Mouse (Mus musculus): ENCODE results near the gene Abhd12. TPM values are rescaled to one million over a fixed set of nuclear protein-coding genes. Genes with fewer than 3 reads are reported as not detected.

The Abhd12 gene
- polyA plus RNA-seq, 1 experiment from 2014 or later, result 89.8 TPM

DNA sequence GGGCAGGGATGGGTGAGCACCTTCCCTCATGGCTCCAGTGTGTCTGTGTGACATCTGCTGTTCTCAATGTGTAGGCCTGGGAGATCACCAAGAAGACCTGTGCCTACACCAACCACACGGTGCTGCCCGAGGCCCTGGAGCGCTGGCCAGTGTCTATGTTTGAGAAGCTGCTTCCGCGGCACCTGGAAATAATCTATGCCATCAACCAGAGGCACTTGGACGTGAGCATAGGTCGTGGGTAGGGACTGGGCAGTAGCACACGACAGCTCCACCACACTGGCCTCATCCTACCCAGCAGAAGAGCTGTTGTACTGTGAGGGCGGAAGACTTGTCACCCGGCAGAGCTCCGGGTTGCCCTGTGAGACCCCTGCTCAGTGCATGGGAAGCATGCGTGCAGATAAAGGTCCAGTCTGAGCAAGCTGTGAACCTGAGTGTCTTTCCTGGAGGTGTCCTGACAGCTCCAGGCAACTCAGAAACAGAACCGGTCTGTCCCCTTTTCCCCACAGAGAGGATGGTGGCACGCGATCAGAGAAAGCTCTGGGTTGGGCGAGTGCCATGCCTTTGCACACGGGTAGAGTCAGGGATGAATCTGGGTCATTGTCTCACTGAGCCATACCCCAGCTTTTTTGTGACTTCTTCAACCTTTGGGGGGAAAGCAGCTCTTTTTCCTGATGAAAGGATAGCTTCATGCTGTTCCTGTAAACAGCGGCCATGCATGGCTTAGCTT lies 87.7 kb downstream of the Abhd12 start:
- DNase-seq (ENCODE audit: low spot score), result no peak
- Histone ChIP-seq H3K4me3 (ENCODE audit: low read depth, low read length) (no peak overlapping the region), H3K9ac (ENCODE audit: low read length) (no peak overlapping the region), H3K27me3 (replicated peaks; ENCODE audit: control insufficient read depth, insufficient read depth, low read length) (no peaks in the 10 kb centered on the region), H3K4me2 (ENCODE audit: low read length) (no peak overlapping the region), H3K9me3 (replicated peaks; ENCODE audit: control insufficient read depth, low read length) (no peaks in the 10 kb centered on the region), H3K27ac (ENCODE audit: low read depth, low read length) (no peak overlapping the region), H3K36me3 (ENCODE audit: control insufficient read depth, insufficient read depth, low read length) (peaks cover 88% of the 10 kb centered on the region), H3K4me1 (ENCODE audit: control insufficient read depth, insufficient read depth, low read length) (no peaks in the 10 kb centered on the region)
- WGBS, result 94% methylated on average over 18 of the region's 18 CpGs
- ATAC-seq, result no peak

DNA sequence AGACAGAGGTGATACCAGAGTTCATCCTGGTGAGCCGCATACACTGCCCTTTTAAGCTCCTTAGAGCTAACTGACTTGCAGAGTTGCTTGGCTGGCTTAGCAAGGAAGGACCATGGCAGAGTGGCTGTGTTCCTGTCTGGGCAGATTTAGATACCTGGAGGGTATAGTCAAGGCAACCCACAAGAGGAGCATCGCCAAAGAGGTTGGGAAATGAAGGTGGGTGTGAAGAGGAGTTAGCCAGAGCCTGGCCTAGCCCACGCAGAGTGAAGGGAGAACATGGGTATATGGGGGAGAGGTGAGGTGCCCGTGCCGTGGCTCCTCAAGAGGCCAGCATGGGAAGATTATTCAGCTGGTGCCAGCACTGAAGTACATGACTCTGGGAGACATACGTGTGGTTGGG lies 91.7 kb downstream of the Abhd12 start:
- Histone ChIP-seq H3K4me3 (ENCODE audit: low read depth, low read length) (no peak overlapping the region), H3K9me3 (replicated peaks; ENCODE audit: control insufficient read depth, low read length) (no peaks in the 10 kb centered on the region), H3K4me2 (ENCODE audit: low read length) (no peak overlapping the region), H3K27me3 (replicated peaks; ENCODE audit: control insufficient read depth, insufficient read depth, low read length) (no peaks in the 10 kb centered on the region), H3K9ac (ENCODE audit: low read length) (no peak overlapping the region), H3K36me3 (ENCODE audit: control insufficient read depth, insufficient read depth, low read length) (peaks cover 94% of the 10 kb centered on the region), H3K27ac (ENCODE audit: low read depth, low read length) (no peak overlapping the region), H3K4me1 (ENCODE audit: control insufficient read depth, insufficient read depth, low read length) (no peaks in the 10 kb centered on the region)
- ATAC-seq, result no peak
- WGBS, result 90% methylated on average over 6 of the region's 6 CpGs
- no peak for DNase-seq (ENCODE audit: low spot score)

DNA sequence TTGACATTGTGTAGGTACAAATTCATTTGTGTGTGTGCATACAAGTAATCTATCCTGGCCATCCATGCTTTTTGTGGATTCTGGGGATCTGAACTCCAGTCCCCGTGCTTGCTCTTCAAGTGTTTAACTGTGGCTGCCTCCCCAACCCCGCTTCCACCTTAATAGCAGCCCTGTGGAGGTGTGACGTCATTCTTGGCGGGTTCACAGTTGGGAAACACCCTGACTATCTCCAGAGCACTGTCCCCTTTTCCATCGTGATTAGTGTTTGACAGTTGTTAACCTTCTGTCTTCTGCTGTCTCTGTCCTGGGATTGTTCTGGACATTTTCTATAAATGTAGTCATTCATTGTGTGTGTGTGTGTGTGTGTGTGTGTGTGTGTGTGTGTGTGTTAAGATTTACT lies 93.9 kb downstream of the Abhd12 start:
- no peaks in the 10 kb centered on the region for H3K4me1 ChIP-seq (ENCODE audit: control insufficient read depth, insufficient read depth, low read length)
- no peaks in the 10 kb centered on the region for H3K9me3 ChIP-seq (replicated peaks; ENCODE audit: control insufficient read depth, low read length)
- no peak overlapping the region for H3K9ac ChIP-seq (ENCODE audit: low read length)
- H3K4me3 ChIP-seq (ENCODE audit: low read depth, low read length), result no peak overlapping the region
- no peak overlapping the region for H3K27ac ChIP-seq (ENCODE audit: low read depth, low read length)
- no peaks in the 10 kb centered on the region for H3K27me3 ChIP-seq (replicated peaks; ENCODE audit: control insufficient read depth, insufficient read depth, low read length)
- DNase-seq (ENCODE audit: low spot score) (no peak), ATAC-seq (no peak)
- H3K4me2 ChIP-seq (ENCODE audit: low read length), result no peak overlapping the region
- WGBS, result 86% methylated on average over 5 of the region's 5 CpGs
- H3K36me3 ChIP-seq (ENCODE audit: control insufficient read depth, insufficient read depth, low read length), result peaks cover 95% of the 10 kb centered on the region

DNA sequence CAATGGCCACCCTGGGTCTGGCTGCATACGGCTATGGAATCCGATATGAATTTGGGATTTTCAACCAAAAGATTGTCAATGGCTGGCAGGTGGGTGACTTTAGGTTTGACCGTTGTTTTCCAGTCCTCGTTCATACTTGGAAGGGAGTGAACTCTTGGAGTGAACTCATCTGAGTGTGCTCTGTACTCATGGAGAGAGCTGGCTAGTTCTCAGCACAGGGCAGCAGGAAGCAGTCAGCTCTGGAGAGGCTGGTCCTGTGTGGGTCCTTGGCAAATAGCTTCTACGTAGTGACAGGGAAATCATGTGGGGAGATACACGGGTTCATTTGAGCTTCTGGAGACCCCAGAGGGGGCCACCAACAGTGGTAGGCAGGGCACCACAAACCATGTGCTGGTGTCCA lies 95.7 kb downstream of the Abhd12 start:
- no peak overlapping the region for H3K9ac ChIP-seq (ENCODE audit: low read length)
- H3K9me3 ChIP-seq (replicated peaks; ENCODE audit: control insufficient read depth, low read length), result no peaks in the 10 kb centered on the region
- ATAC-seq (no peak), DNase-seq (ENCODE audit: low spot score) (no peak)
- no peaks in the 10 kb centered on the region for H3K27me3 ChIP-seq (replicated peaks; ENCODE audit: control insufficient read depth, insufficient read depth, low read length)
- H3K4me2 ChIP-seq (ENCODE audit: low read length), result no peak overlapping the region
- WGBS, result 94% methylated on average over 6 of the region's 6 CpGs
- H3K4me1 ChIP-seq (ENCODE audit: control insufficient read depth, insufficient read depth, low read length), result no peaks in the 10 kb centered on the region
- peaks cover 91% of the 10 kb centered on the region for H3K36me3 ChIP-seq (ENCODE audit: control insufficient read depth, insufficient read depth, low read length)
- no peak overlapping the region for H3K4me3 ChIP-seq (ENCODE audit: low read depth, low read length)
- H3K27ac ChIP-seq (ENCODE audit: low read depth, low read length), result no peak overlapping the region

DNA sequence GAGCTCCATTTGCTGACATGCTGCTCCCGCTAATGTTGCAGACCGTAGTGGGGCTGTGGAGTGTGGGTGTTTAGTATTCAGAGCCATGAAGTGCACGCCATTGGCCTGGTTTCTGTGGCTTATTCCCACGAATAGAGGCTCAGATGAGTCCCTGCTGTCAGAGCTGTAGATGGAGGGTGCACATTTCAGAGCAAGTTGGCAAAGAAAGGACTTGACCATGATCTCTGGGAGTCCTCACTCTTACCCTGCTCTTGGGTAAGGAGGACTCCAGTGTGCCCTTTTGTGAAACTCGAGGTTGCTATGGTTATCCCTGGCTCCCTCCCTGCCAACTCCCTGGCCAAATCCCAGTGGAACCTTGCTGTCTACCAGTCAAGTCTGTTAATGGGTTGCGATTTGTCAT lies 96.2 kb downstream of the Abhd12 start:
- Histone ChIP-seq H3K4me1 (ENCODE audit: control insufficient read depth, insufficient read depth, low read length) (no peaks in the 10 kb centered on the region), H3K9ac (ENCODE audit: low read length) (no peak overlapping the region)
- WGBS, result 74% methylated on average over 6 of the region's 6 CpGs

DNA sequence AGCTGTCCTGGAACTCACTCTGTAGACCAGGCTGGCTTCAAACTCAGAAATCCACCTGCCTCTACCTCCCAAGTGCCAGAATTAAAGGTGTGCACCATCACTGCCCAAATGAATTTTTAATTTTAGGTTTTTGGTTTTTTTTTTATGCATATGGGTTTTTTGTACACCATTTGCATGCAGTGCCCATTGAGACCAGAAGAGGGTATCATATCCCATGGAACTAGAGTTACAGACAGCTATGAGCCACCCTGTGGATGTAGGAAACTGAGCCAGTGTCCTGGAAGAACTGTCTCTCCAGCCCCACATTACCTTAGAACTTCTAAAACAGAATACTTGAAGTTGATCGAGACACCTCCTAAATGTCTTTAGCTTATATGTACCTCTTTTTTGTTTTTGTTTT lies 101.5 kb downstream of the Abhd12 start:
- Histone ChIP-seq H3K4me2 (ENCODE audit: low read length) (no peak overlapping the region), H3K9me3 (replicated peaks; ENCODE audit: control insufficient read depth, low read length) (no peaks in the 10 kb centered on the region), H3K4me1 (ENCODE audit: control insufficient read depth, insufficient read depth, low read length) (no peaks in the 10 kb centered on the region), H3K36me3 (ENCODE audit: control insufficient read depth, insufficient read depth, low read length) (peaks cover 61% of the 10 kb centered on the region), H3K9ac (ENCODE audit: low read length) (no peak overlapping the region), H3K4me3 (ENCODE audit: low read depth, low read length) (no peak overlapping the region), H3K27me3 (replicated peaks; ENCODE audit: control insufficient read depth, insufficient read depth, low read length) (no peaks in the 10 kb centered on the region), H3K27ac (ENCODE audit: low read depth, low read length) (no peak overlapping the region)
- WGBS, result 100% methylated on average over 1 of the region's 1 CpGs
- ATAC-seq (no peak), DNase-seq (ENCODE audit: low spot score) (peak; percentile 36)

More for the DNA sequence above, 96.2 kb downstream of the Abhd12 start:
- Histone ChIP-seq H3K4me3 (ENCODE audit: low read depth, low read length) (no peak overlapping the region), H3K36me3 (ENCODE audit: control insufficient read depth, insufficient read depth, low read length) (peaks cover 91% of the 10 kb centered on the region), H3K9me3 (replicated peaks; ENCODE audit: control insufficient read depth, low read length) (no peaks in the 10 kb centered on the region), H3K27me3 (replicated peaks; ENCODE audit: control insufficient read depth, insufficient read depth, low read length) (no peaks in the 10 kb centered on the region), H3K4me2 (ENCODE audit: low read length) (no peak overlapping the region), H3K27ac (ENCODE audit: low read depth, low read length) (no peak overlapping the region)
- ATAC-seq (no peak), DNase-seq (ENCODE audit: low spot score) (peak; percentile 13)

DNA sequence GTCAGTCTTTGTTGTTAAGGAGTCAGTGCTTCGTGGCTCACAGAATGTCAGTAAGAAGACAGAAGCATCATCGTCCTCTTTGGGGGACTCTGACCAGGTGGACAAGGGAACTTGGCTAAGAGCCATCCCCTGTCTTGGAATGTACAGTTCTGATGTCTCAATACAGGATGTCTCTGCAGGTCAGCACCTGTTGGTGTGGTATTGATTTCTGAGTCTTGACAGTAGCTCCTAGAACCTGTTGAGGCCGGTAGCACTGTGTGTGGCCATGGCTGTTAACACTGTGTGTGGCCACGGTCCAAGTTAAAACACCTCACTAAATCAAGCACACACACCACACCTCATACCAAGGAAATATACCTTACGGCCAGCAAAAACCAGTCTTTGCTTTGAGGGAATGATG lies 103.9 kb downstream of the Abhd12 start:
- peaks cover 58% of the 10 kb centered on the region for H3K36me3 ChIP-seq (ENCODE audit: control insufficient read depth, insufficient read depth, low read length)
- H3K27me3 ChIP-seq (replicated peaks; ENCODE audit: control insufficient read depth, insufficient read depth, low read length), result no peaks in the 10 kb centered on the region
- H3K4me2 ChIP-seq (ENCODE audit: low read length), result no peak overlapping the region
- no peak overlapping the region for H3K4me3 ChIP-seq (ENCODE audit: low read depth, low read length)
- 93% methylated on average over 5 of the region's 5 CpGs for WGBS
- no peaks in the 10 kb centered on the region for H3K9me3 ChIP-seq (replicated peaks; ENCODE audit: control insufficient read depth, low read length)
- no peak for ATAC-seq
- DNase-seq (ENCODE audit: low spot score), result no peak
- no peaks in the 10 kb centered on the region for H3K4me1 ChIP-seq (ENCODE audit: control insufficient read depth, insufficient read depth, low read length)
- H3K9ac ChIP-seq (ENCODE audit: low read length), result no peak overlapping the region
- H3K27ac ChIP-seq (ENCODE audit: low read depth, low read length), result no peak overlapping the region

DNA sequence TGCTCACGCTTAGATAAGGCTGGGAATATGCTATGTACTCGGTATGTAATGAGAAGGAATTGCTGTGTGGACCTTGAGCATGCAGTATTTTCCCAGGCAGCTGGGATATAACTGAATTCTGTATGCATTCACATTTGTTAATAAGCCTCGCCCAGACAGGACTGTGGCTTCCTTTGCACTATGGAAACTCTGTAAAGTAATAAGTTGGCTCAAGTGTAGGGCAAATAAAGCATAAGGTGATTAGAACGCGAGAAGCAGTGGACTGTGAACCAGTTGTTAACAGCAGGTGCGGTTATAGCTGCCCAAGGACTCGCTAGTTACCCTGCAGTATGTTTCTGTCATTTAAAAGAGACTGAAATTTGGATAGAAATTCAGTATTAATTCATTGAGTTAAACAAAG lies 106.5 kb downstream of the Abhd12 start:
- Histone ChIP-seq H3K4me2 (ENCODE audit: low read length) (no peak overlapping the region), H3K9me3 (replicated peaks; ENCODE audit: control insufficient read depth, low read length) (no peaks in the 10 kb centered on the region), H3K27me3 (replicated peaks; ENCODE audit: control insufficient read depth, insufficient read depth, low read length) (no peaks in the 10 kb centered on the region), H3K27ac (ENCODE audit: low read depth, low read length) (no peak overlapping the region), H3K4me3 (ENCODE audit: low read depth, low read length) (no peak overlapping the region), H3K4me1 (ENCODE audit: control insufficient read depth, insufficient read depth, low read length) (no peaks in the 10 kb centered on the region), H3K9ac (ENCODE audit: low read length) (no peak overlapping the region), H3K36me3 (ENCODE audit: control insufficient read depth, insufficient read depth, low read length) (peaks cover 61% of the 10 kb centered on the region)
- DNase-seq (ENCODE audit: low spot score), result no peak
- WGBS, result 81% methylated on average over 7 of the region's 7 CpGs
- ATAC-seq, result no peak

DNA sequence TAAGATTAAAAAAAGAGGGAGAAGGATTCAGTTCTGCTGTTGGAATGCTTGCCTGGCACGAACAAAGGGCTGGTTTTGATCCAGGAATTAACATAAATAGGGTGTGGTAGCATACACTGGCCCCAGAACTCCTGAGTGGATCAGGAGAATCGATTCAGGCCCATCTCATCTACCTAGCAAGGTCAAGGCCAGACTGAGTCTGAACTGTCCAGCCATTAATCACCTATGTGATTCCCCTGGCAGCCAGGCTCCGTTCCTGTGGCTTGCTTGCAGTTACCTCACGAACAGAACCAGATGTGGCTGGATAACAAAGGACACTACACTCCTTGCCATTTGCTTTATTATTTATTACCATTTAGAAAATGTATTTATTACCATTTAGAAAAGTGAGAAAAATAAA lies 111.2 kb downstream of the Abhd12 start:
- H3K4me1 ChIP-seq (ENCODE audit: control insufficient read depth, insufficient read depth, low read length), result peaks cover 8% of the 10 kb centered on the region; the same call in 1 of the 2 replicates
- no peak overlapping the region for H3K4me3 ChIP-seq (ENCODE audit: low read depth, low read length)
- ATAC-seq (no peak), DNase-seq (ENCODE audit: low spot score) (no peak)
- no peak overlapping the region for H3K4me2 ChIP-seq (ENCODE audit: low read length)
- H3K9me3 ChIP-seq (replicated peaks; ENCODE audit: control insufficient read depth, low read length), result no peaks in the 10 kb centered on the region
- H3K27ac ChIP-seq (ENCODE audit: low read depth, low read length), result no peak overlapping the region
- no peaks in the 10 kb centered on the region for H3K27me3 ChIP-seq (replicated peaks; ENCODE audit: control insufficient read depth, insufficient read depth, low read length)
- WGBS, result 89% methylated on average over 4 of the region's 4 CpGs
- H3K36me3 ChIP-seq (ENCODE audit: control insufficient read depth, insufficient read depth, low read length), result peaks cover 55% of the 10 kb centered on the region
- H3K9ac ChIP-seq (ENCODE audit: low read length), result no peak overlapping the region

All from forebrain, embryonic 14.5 days (tissue).